Mouse (Mus musculus) cortical plate, adult 2 months (tissue): ENCODE data around the gene Pam16.

ENCODE experiments used
- CTCF ChIP-seq: fragments of 200-500 bp; IDR thresholded peaks from 2 replicates; pipeline ENCODE4 v1.5.1; 2011; ENCODE audit warnings: mild to moderate bottlenecking, control low read depth, low read length; ENCODE audit not compliant: insufficient read depth; ENCODE audit errors: extremely low read depth
- POLR2A ChIP-seq: fragments of 200-500 bp; IDR thresholded peaks from 2 replicates; pipeline ENCODE4 v1.6.1; 2011; ENCODE audit warnings: mild to moderate bottlenecking, low read length, control low read depth; ENCODE audit not compliant: insufficient read depth; ENCODE audit errors: extremely low read depth

DNA sequence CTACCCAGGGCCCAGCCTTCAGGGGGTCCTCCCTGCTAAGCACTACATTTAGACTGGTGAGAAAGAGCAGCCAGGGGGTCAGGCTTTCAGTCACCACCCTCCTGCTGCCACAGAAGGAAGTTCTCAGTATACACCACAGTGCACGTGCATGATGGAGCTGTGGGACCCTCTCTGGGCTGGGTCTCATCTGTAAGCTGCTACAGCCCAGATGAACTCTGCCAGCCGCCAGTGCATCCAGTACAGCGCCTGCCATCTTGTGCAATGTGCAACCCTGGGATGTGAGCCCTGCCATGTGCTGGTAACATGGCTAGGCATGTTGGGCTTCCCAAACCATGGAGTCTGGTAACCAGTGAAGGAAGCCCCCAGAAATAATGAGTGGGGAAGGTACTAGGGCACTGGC, 25.4 kb upstream of the Pam16 start:
- TF ChIP-seq CTCF (no peak), POLR2A (no peak)
